Mouse (Mus musculus): Measurements from ENCODE around the gene Fzd4.

DNA sequence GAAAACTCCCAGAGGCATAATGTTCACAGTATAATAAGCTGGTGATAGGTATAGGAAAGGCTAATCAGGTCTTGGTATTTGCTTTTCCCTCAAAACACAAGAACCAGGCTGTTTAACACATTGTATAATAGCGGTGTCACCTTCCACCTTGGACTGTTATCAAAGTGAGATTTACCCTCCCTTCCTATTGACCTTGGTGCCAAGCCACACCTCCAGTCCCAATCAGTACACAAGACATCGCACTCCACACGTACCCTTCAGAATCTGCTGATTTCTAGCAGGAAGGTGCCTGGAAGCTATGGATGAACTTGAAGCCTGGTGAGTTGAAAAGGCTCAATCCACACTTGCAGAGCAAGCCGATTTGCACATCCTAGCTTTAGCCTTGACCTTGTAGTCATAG lies 12.3 kb upstream of the Fzd4 start:
- TF ChIP-seq FLI1 (IDR thresholded peaks at IDR 0.05; ENCODE audit: low read length) = no peak
- no peak for TF ChIP-seq GATA1 (IDR thresholded peaks at IDR 0.05; ENCODE audit: borderline replicate concordance, low read length)
